Mouse (Mus musculus) thymus, adult 2 months (tissue): ENCODE measurements at regions not wholly inside any gene's neighbourhood (a gene's known extent, or its start where the extent isn't known, plus 50 kb on each side); places are given as distances from the start of the nearest gene placed in this dataset.

Experiments used
- DNase-seq: peaks from one replicate; pipeline ENCODE4 v3.0.0; 2021
- H3K27ac ChIP-seq: fragments of 200-500 bp; 2 replicates; pipeline ENCODE4 v1.5.1; 2012; ENCODE audit warnings: low read length, control low read depth; ENCODE audit not compliant: control insufficient read depth, insufficient read depth
- H3K27me3 ChIP-seq: fragments of 200-500 bp; 2 replicates; pipeline ENCODE4 v1.6.1; 2012; ENCODE audit warnings: mild to moderate bottlenecking, low read length, moderate library complexity, mixed read lengths; ENCODE audit not compliant: control insufficient read depth, insufficient read depth
- H3K36me3 ChIP-seq: fragments of 200-500 bp; 2 replicates; pipeline ENCODE4 v1.6.1; 2012; ENCODE audit warnings: mild to moderate bottlenecking, low read length, moderate library complexity; ENCODE audit not compliant: control insufficient read depth, insufficient read depth
- H3K4me1 ChIP-seq: fragments of 200-500 bp; replicated peaks from 2 replicates; pipeline ENCODE4 v1.6.1; 2012; ENCODE audit warnings: low read length; ENCODE audit not compliant: control insufficient read depth, insufficient read depth
- H3K4me3 ChIP-seq: fragments of 200-500 bp; 2 replicates; pipeline ENCODE4 v1.5.1; 2012; ENCODE audit warnings: mild to moderate bottlenecking, low read length, control low read depth, moderate library complexity; ENCODE audit not compliant: control insufficient read depth, insufficient read depth
- CTCF ChIP-seq: fragments of 200-500 bp; IDR thresholded peaks from 2 replicates; pipeline ENCODE4 v1.5.1; 2012; ENCODE audit warnings: mild to moderate bottlenecking, control low read depth, low read length, moderate library complexity, borderline replicate concordance; ENCODE audit not compliant: control insufficient read depth, poor library complexity, insufficient read depth; ENCODE audit errors: extremely low read depth
- POLR2A ChIP-seq: fragments of 200-500 bp; IDR thresholded peaks from 2 replicates; pipeline ENCODE4 v1.6.1; 2012; ENCODE audit warnings: mild to moderate bottlenecking, low read length, control low read depth, moderate library complexity; ENCODE audit not compliant: control insufficient read depth, poor library complexity, insufficient read depth; ENCODE audit errors: extremely low read depth
- WGBS: fragments of 180-500 bp; shearing (Covaris S2); methylation state at CpG from one replicate; pipeline ENCODE4 v1.1.7; 2018; 5-methylcytosine and 5-hydroxymethylcytosine counted together

DNA sequence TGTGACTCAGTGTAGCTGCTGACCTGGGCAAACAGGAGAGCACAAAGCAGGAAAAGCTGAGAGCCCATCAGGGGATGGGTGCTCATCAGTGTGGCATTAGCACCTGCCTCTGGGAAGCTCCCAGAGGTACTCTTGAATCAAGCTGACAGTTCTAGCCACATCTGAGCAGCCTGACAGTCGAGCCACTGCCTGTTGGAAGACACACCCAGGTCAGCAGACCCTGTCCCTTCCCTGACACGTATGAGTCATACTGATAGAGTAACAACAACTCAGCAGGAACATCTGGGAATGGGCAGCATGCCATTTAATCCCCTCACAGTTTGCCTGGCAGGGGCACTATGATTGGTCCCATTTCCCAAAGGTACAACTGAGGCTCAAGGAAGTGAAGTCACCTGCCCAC, 68.3 kb upstream of the Rasgrf1 start:
- 68% methylated on average over 2 of the region's 2 CpGs for WGBS
- no peaks in the 10 kb centered on the region for H3K4me1 ChIP-seq
- no peak overlapping the region for H3K4me3 ChIP-seq
- no peaks in the 10 kb centered on the region for H3K27me3 ChIP-seq
- TF ChIP-seq CTCF (no peak), POLR2A (no peak)
- H3K27ac ChIP-seq: no peak overlapping the region
- no peaks in the 10 kb centered on the region for H3K36me3 ChIP-seq
- no peak for DNase-seq

DNA sequence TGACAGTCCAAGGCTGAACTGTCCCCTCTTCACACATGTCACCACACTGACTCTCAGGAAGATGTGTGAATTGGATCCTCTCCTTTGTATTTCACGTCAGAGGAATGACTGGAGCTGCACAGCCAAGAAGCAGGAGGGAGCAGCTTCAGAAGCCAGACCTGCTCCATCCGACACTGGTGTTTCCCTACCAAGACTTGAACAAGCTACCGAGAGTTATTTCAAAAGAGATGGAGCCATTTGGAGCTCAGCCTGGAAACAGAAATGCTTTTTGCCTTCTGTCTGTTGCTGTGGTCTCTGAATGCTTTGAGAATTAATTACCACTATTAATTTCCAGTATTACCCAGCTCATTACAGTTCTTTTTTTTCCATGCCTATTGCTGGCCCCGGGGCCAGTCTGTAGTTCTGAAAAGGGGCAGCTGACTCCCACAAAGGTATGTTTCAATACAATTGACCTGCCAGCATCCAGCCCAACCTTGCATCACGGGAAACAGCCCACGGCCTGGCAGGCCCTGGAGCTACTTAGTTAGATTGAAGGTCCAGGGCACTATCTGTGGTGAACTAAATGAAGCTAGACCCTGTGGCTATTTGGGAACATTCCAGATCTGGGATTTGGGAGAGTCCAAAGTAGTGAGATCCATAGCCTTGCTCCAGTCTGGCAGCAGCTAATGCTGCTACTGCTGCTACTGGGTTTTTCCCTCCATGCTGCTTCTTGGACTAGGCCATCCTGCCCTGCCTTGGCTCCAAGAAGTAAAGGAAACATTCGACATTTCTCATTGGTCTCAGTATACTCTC, 73.1 kb upstream of the Rasgrf1 start:
- Histone ChIP-seq H3K27ac (no peak overlapping the region), H3K4me3 (no peak overlapping the region), H3K4me1 (no peaks in the 10 kb centered on the region), H3K36me3 (no peaks in the 10 kb centered on the region), H3K27me3 (no peaks in the 10 kb centered on the region)
- no peak for TF ChIP-seq CTCF
- no peak for TF ChIP-seq POLR2A
- DNase-seq: no peak
- 95% methylated on average over 7 of the region's 7 CpGs for WGBS

DNA sequence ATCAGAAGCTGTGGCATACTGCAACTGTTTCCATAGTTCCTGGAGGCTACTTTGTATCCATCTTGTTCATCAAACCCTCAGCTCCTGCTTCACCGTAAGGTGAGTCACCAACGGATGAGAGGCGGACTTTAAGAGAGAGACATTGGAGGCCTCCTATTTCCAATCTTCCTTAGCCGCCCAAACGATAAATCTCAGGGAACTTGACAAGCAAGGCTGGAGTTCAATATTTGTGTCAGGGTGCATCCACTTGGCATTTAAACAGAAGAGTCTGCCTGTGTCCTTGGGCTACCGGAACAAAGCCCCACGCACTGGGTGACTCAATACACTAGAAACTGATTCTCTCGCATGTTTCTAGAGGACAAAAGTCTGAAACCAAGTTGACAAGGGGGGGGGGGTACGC, 76.1 kb upstream of the Rasgrf1 start:
- Histone ChIP-seq H3K36me3 (no peaks in the 10 kb centered on the region), H3K4me3 (no peak overlapping the region), H3K4me1 (no peaks in the 10 kb centered on the region), H3K27ac (no peak overlapping the region), H3K27me3 (no peaks in the 10 kb centered on the region)
- no peak for DNase-seq
- 95% methylated on average over 9 of the region's 9 CpGs for WGBS
- TF ChIP-seq CTCF: no peak
- no peak for TF ChIP-seq POLR2A

DNA sequence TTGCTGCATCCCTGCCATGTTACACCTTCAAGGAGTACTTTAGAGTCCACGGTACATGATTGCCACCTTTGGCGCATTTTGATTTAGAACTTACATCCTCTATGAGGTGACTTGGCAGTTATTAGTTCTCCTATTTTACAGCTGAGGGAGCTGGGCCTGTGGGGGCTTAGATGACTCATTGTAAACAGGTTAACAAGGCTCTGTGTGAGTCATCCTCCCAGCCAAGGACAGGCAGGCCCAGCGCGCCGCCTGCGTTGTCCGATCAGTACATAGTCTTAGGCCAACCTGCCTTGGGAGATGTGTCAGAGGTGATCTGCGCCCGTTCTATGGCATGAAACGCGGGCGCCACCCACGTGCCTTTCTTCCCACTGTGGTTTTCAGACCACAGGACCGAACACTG, 77.9 kb upstream of the Rasgrf1 start:
- DNase-seq: no peak
- Histone ChIP-seq H3K27ac (no peak overlapping the region), H3K4me1 (no peaks in the 10 kb centered on the region), H3K27me3 (no peaks in the 10 kb centered on the region), H3K36me3 (no peaks in the 10 kb centered on the region), H3K4me3 (no peak overlapping the region)
- TF ChIP-seq CTCF: no peak
- 5% methylated on average over 14 of the region's 14 CpGs for WGBS

DNA sequence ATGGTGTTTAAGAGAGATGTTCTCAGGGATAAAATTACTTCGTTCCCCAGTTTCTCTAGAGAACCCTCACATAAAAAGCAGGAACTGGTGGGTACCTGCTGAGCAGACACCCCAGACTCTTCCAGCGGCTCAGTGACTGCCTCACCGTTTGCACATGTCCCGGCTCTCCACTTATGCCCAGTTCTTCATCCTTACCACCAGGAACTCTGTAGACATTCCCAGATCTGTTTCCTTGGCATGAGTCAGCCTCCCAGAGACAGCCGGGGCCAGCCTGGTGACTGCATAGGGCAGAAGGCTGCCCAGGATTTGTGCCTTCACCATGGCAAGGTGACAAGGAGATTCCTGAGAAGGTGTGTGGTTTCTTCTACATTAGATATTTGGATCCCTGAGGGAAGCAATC, 81.6 kb upstream of the Rasgrf1 start:
- no peaks in the 10 kb centered on the region for H3K27me3 ChIP-seq
- H3K36me3 ChIP-seq: no peaks in the 10 kb centered on the region
- no peak for TF ChIP-seq POLR2A
- no peak for TF ChIP-seq CTCF
- H3K4me1 ChIP-seq: no peaks in the 10 kb centered on the region
- H3K4me3 ChIP-seq: no peak overlapping the region
- DNase-seq: no peak
- 92% methylated on average over 5 of the region's 5 CpGs for WGBS
- H3K27ac ChIP-seq: no peak overlapping the region

DNA sequence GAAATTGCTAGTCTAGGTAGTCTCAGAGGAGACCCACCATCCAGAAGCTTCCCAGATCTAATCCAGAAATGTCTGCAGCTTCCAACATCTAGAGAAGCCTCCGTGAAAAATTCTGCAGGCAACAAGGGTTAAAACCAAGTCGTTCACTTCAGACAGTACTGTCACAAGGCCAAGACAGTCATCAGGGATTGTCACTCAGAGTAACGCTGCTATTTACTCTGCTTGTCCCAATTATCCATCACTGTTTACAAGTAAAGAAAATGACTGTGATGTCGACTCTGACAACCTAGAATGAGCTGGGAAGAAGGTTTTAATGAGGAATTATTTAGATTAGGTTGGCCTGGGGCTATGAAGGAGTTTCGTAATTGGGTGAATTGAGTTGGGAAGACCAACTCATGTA, 82.1 kb upstream of the Rasgrf1 start:
- no peak for TF ChIP-seq POLR2A
- no peak for TF ChIP-seq CTCF
- WGBS: 71% methylated on average over 5 of the region's 5 CpGs
- no peaks in the 10 kb centered on the region for H3K36me3 ChIP-seq
- H3K27ac ChIP-seq: no peak overlapping the region
- no peak for DNase-seq
- no peak overlapping the region for H3K4me3 ChIP-seq
- no peaks in the 10 kb centered on the region for H3K4me1 ChIP-seq
- no peaks in the 10 kb centered on the region for H3K27me3 ChIP-seq
